Mouse (Mus musculus) ES-Bruce4 (cell line): ENCODE results near the gene Pigyl.

Experiments used
- CTCF ChIP-seq: IDR thresholded peaks from one replicate; pipeline ENCODE4 v1.8.1; 2011; ENCODE audit warnings: low read depth, low read length
- EP300 ChIP-seq: IDR thresholded peaks from 2 replicates; pipeline ENCODE4 v1.6.1; 2011; ENCODE audit warnings: low read depth, low read length; ENCODE audit not compliant: insufficient read depth
- POLR2A ChIP-seq: IDR thresholded peaks from one replicate; pipeline ENCODE4 v1.8.1; 2011; ENCODE audit warnings: low read length; ENCODE audit not compliant: insufficient read depth

- TF ChIP-seq CTCF (no peak), POLR2A (no peak), EP300 (no peak)
Observed at GRCm38 (mm10) chr9:22119543-22119942, 37.1 kb upstream of the Pigyl start.
